Mouse (Mus musculus): ENCODE results near the gene Gpatch2. TPM values are rescaled to one million over a fixed set of nuclear protein-coding genes. Genes with fewer than 3 reads are reported as not detected.

The Gpatch2 gene
- polyA plus RNA-seq, 1 experiment from 2014 or later = 23.2 TPM

DNA sequence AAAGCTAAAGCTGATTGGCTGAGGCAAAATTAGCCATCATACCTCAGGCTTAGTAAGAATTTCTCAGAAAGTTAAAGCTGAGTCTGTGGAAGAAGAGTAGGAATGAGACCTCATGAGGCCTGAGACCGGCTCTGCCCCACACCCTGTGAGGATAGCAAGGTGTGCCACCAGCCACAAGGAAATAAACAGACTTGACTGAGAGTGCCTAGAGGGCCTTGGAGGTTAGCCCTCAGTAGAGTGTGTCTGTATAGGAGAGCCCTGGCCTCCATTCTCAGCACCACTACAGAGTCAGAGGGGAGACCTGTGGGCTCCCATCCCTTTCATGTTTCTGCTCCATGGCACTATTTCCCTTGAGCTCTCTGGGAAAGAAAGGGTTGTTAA lies 107.9 kb downstream of the Gpatch2 start:
- H3K9me3 ChIP-seq (ENCODE audit: control insufficient read depth, low read length) = no peaks in the 10 kb centered on the region
- no peak overlapping the region for H3K27ac ChIP-seq (ENCODE audit: low read depth, low read length)
- no peak overlapping the region for H3K4me3 ChIP-seq (ENCODE audit: low read length)
- no peaks in the 10 kb centered on the region for H3K4me1 ChIP-seq (ENCODE audit: control insufficient read depth, insufficient read depth, low read length)
- H3K27me3 ChIP-seq (ENCODE audit: control insufficient read depth, insufficient read depth, low read length) = no peaks in the 10 kb centered on the region
- no peak for ATAC-seq (ENCODE audit: low FRiP score, low TSS enrichment)
- no peaks in the 10 kb centered on the region; the same call in 1 of the 2 replicates for H3K36me3 ChIP-seq (ENCODE audit: control insufficient read depth, insufficient read depth, low read length)
- 100% methylated on average over 1 of the region's 1 CpGs for WGBS
- H3K9ac ChIP-seq (ENCODE audit: low read depth, low read length) = no peak overlapping the region
- H3K4me2 ChIP-seq (replicated peaks; ENCODE audit: low read depth, low read length) = no peak overlapping the region

DNA sequence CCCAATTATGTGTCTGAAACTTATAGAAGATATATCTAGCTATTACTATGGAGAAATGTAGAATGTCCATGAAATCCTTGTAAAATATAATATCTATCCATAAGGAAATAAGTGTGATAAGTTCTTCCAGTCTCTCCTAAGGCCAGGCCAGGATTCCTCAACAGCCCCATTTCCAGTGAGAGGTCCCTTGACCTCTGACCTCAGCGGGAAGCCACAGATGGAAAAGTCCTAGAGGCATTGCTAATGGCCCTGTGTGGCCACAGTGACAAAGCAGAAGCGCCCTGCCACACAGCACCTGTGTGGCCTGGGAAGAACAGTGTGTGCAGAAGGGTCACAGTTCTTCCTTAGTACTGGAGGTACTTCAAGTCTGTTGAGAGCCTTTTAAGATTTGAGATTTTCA lies 127.2 kb downstream of the Gpatch2 start:
- no peak overlapping the region for H3K27ac ChIP-seq (ENCODE audit: low read depth, low read length)
- H3K27me3 ChIP-seq (ENCODE audit: control insufficient read depth, insufficient read depth, low read length) = no peaks in the 10 kb centered on the region
- H3K4me3 ChIP-seq (ENCODE audit: low read length) = no peak overlapping the region
- WGBS = 45% methylated on average over 2 of the region's 2 CpGs
- H3K9me3 ChIP-seq (ENCODE audit: control insufficient read depth, low read length) = no peaks in the 10 kb centered on the region
- H3K9ac ChIP-seq (ENCODE audit: low read depth, low read length) = no peak overlapping the region
- no peaks in the 10 kb centered on the region for H3K4me1 ChIP-seq (ENCODE audit: control insufficient read depth, insufficient read depth, low read length)
- no peak for ATAC-seq (ENCODE audit: low FRiP score, low TSS enrichment)
- no peak overlapping the region for H3K4me2 ChIP-seq (replicated peaks; ENCODE audit: low read depth, low read length)
- peaks cover 2% of the 10 kb centered on the region; the same call in 1 of the 2 replicates for H3K36me3 ChIP-seq (ENCODE audit: control insufficient read depth, insufficient read depth, low read length)

DNA sequence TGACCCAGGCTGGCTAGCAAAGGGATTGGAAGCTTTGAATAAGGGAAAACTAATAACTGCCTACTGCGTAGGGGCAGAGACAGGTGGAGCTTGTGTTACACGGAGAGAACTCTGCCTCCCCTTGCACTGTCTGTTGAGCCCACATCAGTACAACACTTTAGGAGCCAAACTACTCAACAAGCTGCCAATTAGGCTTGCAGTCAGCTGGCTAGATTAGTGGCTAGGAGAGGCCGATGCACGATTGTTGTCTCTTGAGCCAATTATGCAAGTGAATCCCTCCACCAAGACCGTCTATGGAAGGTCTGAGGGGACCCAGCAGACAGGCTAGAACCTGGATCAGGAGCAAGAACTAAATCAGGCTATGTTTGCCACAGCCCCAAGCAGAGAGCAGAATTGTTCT lies 129.8 kb downstream of the Gpatch2 start:
- Histone ChIP-seq H3K4me1 (ENCODE audit: control insufficient read depth, insufficient read depth, low read length) (no peaks in the 10 kb centered on the region), H3K27ac (ENCODE audit: low read depth, low read length) (no peak overlapping the region), H3K9ac (ENCODE audit: low read depth, low read length) (no peak overlapping the region), H3K4me3 (ENCODE audit: low read length) (no peak overlapping the region), H3K36me3 (ENCODE audit: control insufficient read depth, insufficient read depth, low read length) (peaks cover 16% of the 10 kb centered on the region; the same call in 1 of the 2 replicates), H3K4me2 (replicated peaks; ENCODE audit: low read depth, low read length) (no peak overlapping the region), H3K9me3 (ENCODE audit: control insufficient read depth, low read length) (no peaks in the 10 kb centered on the region), H3K27me3 (ENCODE audit: control insufficient read depth, insufficient read depth, low read length) (no peaks in the 10 kb centered on the region)
- 86% methylated on average over 5 of the region's 5 CpGs for WGBS
- ATAC-seq (ENCODE audit: low FRiP score, low TSS enrichment) = no peak

DNA sequence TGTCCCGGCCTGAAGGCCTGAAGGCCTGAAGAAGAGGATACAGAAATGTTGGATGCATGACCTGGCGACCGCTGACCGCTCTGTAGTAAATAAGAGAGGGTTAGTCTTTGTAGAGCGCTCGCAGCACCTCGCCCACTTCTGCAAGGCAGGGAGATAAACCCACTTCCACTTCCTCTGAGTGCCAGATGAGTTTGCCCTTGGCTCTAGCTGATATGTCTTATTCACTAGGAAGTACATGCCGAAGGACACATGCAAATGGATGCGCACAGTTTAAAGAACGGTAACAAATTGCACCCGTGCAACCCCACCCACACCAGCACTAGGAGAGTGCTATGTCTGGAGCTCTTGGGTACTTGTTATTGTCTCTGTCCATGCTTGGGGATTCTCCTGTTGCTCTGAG lies 131.6 kb downstream of the Gpatch2 start:
- ATAC-seq (ENCODE audit: low FRiP score, low TSS enrichment) = no peak
- no peaks in the 10 kb centered on the region for H3K27me3 ChIP-seq (ENCODE audit: control insufficient read depth, insufficient read depth, low read length)
- no peaks in the 10 kb centered on the region for H3K9me3 ChIP-seq (ENCODE audit: control insufficient read depth, low read length)
- H3K4me1 ChIP-seq (ENCODE audit: control insufficient read depth, insufficient read depth, low read length) = no peaks in the 10 kb centered on the region
- peaks cover 16% of the 10 kb centered on the region; the same call in 1 of the 2 replicates for H3K36me3 ChIP-seq (ENCODE audit: control insufficient read depth, insufficient read depth, low read length)
- 91% methylated on average over 11 of the region's 11 CpGs for WGBS
- no peak overlapping the region for H3K4me3 ChIP-seq (ENCODE audit: low read length)
- no peak overlapping the region for H3K4me2 ChIP-seq (replicated peaks; ENCODE audit: low read depth, low read length)
- H3K9ac ChIP-seq (ENCODE audit: low read depth, low read length) = no peak overlapping the region
- no peak overlapping the region for H3K27ac ChIP-seq (ENCODE audit: low read depth, low read length)

DNA sequence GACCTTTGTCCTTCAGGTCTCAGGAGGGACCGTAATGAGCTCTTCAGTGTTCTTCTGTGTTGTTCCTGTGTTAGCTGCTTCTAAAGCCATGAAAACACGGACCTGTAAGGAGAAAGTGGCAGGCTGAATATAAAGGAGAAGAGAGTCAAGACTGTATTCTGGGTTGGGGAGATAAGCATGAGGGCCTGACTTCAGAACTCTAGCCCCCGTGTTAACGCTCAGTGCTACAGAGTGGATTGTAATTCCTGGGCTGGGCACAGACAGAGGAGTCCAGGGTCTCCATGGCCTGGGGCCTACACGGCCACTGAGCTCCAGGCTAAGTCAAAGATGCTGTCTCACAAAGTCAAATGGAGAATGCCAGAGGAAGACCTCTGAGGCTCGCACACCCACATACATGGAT lies 132.3 kb downstream of the Gpatch2 start:
- H3K27ac ChIP-seq (ENCODE audit: low read depth, low read length) = no peak overlapping the region
- no peak overlapping the region for H3K4me2 ChIP-seq (replicated peaks; ENCODE audit: low read depth, low read length)
- H3K36me3 ChIP-seq (ENCODE audit: control insufficient read depth, insufficient read depth, low read length) = peaks cover 16% of the 10 kb centered on the region; the same call in 1 of the 2 replicates
- no peaks in the 10 kb centered on the region for H3K9me3 ChIP-seq (ENCODE audit: control insufficient read depth, low read length)
- H3K9ac ChIP-seq (ENCODE audit: low read depth, low read length) = no peak overlapping the region
- ATAC-seq (ENCODE audit: low FRiP score, low TSS enrichment) = no peak
- H3K27me3 ChIP-seq (ENCODE audit: control insufficient read depth, insufficient read depth, low read length) = no peaks in the 10 kb centered on the region
- WGBS = 92% methylated on average over 6 of the region's 6 CpGs
- no peaks in the 10 kb centered on the region for H3K4me1 ChIP-seq (ENCODE audit: control insufficient read depth, insufficient read depth, low read length)
- no peak overlapping the region for H3K4me3 ChIP-seq (ENCODE audit: low read length)

DNA sequence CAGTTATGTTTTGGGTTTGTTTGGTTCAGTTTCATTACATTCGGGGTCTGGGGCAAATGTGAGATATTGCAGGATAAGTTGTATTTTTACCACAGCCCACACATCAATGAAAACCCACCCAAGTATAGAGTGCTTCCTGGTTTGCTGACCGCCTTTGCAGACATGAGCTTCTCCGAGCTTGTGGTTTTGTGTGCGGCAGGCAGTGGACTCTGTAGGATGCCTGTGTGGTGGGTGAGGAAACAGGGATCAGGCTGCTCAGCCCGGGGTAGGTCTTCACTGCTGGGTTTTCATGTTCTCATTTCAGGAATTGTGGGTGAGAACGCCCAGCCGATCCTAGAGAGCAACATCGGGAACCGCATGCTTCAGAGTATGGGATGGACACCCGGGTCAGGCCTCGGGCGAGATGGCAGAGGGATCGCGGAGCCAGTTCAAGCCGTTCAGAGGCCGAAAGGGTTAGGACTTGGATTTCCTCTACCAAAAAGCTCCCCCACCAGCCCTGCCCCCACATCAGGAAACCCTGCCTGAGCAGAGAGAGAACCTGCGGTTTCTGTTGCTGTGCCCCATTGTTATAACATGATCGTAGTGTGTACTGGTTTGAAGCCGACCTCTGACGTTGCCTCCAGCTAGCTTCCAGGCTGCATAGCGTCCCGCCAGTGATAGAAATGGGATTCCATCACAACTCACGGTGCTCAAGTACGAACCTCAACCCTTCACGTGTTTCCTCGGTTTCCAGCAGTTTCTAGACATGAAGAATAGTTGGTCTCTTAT lies 132.9 kb downstream of the Gpatch2 start:
- 94% methylated on average over 26 of the region's 26 CpGs for WGBS
- H3K9ac ChIP-seq (ENCODE audit: low read depth, low read length) = no peak overlapping the region
- H3K27me3 ChIP-seq (ENCODE audit: control insufficient read depth, insufficient read depth, low read length) = no peaks in the 10 kb centered on the region
- H3K4me1 ChIP-seq (ENCODE audit: control insufficient read depth, insufficient read depth, low read length) = no peaks in the 10 kb centered on the region
- H3K27ac ChIP-seq (ENCODE audit: low read depth, low read length) = no peak overlapping the region
- H3K9me3 ChIP-seq (ENCODE audit: control insufficient read depth, low read length) = no peaks in the 10 kb centered on the region
- no peak overlapping the region for H3K4me3 ChIP-seq (ENCODE audit: low read length)
- ATAC-seq (ENCODE audit: low FRiP score, low TSS enrichment) = no peak
- no peak overlapping the region for H3K4me2 ChIP-seq (replicated peaks; ENCODE audit: low read depth, low read length)
- H3K36me3 ChIP-seq (ENCODE audit: control insufficient read depth, insufficient read depth, low read length) = peaks cover 14% of the 10 kb centered on the region; the same call in 1 of the 2 replicates

DNA sequence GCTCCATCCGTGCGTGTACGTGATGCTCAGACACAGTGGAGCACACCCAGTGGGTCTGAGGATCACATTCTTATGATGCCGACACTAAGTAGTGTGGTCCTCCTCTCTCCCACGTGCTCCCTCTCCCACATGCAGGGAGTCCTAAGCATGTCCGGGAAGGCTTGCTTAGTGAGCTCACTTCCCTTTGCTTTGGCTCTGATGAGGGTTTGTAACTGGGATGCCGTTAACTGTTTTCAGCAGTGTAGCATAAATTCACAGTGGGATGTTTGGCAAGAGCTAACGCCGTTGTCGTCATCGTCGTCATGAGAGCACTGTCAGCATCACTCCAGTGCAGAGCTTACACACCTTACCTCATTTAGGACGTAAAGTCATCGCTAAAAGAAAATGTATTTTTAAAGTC lies 133.6 kb downstream of the Gpatch2 start:
- 85% methylated on average over 14 of the region's 14 CpGs for WGBS
- no peak overlapping the region for H3K4me2 ChIP-seq (replicated peaks; ENCODE audit: low read depth, low read length)
- H3K4me1 ChIP-seq (ENCODE audit: control insufficient read depth, insufficient read depth, low read length) = no peaks in the 10 kb centered on the region
- H3K27ac ChIP-seq (ENCODE audit: low read depth, low read length) = no peak overlapping the region
- H3K36me3 ChIP-seq (ENCODE audit: control insufficient read depth, insufficient read depth, low read length) = peaks cover 13% of the 10 kb centered on the region; the same call in 1 of the 2 replicates
- no peak for ATAC-seq (ENCODE audit: low FRiP score, low TSS enrichment)
- H3K9me3 ChIP-seq (ENCODE audit: control insufficient read depth, low read length) = no peaks in the 10 kb centered on the region
- H3K9ac ChIP-seq (ENCODE audit: low read depth, low read length) = no peak overlapping the region
- H3K27me3 ChIP-seq (ENCODE audit: control insufficient read depth, insufficient read depth, low read length) = no peaks in the 10 kb centered on the region
- H3K4me3 ChIP-seq (ENCODE audit: low read length) = no peak overlapping the region

DNA sequence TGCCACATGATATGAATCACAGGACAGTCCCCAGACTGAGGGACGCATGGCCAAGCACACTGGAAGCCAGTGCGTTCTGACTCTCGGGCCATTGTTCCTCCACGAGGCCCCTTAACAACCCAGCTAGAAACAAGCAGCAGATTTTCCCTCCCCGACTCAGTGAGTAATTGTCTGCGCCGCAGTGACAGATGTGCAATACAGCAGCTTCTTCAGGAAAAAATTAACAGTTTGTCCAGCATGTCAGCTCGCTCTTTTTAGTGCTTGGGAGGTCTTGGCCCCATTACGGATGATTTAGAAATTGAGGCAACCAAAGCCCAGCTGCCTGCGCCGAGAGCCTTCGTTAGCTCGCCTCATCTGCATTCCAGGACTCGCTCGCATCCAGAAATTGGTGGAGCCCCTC lies 140.9 kb downstream of the Gpatch2 start:
- Histone ChIP-seq H3K9me3 (ENCODE audit: control insufficient read depth, low read length) (no peaks in the 10 kb centered on the region), H3K4me2 (replicated peaks; ENCODE audit: low read depth, low read length) (no peak overlapping the region), H3K4me3 (ENCODE audit: low read length) (no peak overlapping the region), H3K9ac (ENCODE audit: low read depth, low read length) (no peak overlapping the region), H3K36me3 (ENCODE audit: control insufficient read depth, insufficient read depth, low read length) (no peaks in the 10 kb centered on the region), H3K27ac (ENCODE audit: low read depth, low read length) (no peak overlapping the region), H3K4me1 (ENCODE audit: control insufficient read depth, insufficient read depth, low read length) (no peaks in the 10 kb centered on the region), H3K27me3 (ENCODE audit: control insufficient read depth, insufficient read depth, low read length) (no peaks in the 10 kb centered on the region)
- 64% methylated on average over 15 of the region's 15 CpGs for WGBS
- ATAC-seq (ENCODE audit: low FRiP score, low TSS enrichment) = no peak

DNA sequence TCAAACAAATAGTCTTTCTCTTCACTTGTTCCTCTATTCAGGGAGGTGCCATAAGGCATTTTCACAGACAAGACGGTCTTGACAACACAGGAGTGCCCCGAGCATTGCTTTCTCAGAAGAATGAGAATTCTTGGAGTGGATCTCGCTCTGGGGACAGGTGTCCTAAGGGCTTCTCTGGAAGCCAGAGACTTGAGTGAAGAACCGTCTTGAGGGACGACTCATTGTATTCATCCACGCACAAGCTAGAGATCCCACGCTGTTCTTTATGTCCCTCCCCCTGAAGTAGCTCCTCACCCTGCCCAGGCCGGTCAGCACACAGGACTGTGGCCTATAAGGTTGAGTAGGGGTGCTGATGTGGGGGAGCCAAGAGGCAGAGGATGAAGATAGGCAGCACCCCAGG lies 141.6 kb downstream of the Gpatch2 start:
- no peaks in the 10 kb centered on the region for H3K36me3 ChIP-seq (ENCODE audit: control insufficient read depth, insufficient read depth, low read length)
- H3K4me1 ChIP-seq (ENCODE audit: control insufficient read depth, insufficient read depth, low read length) = no peaks in the 10 kb centered on the region
- WGBS = 89% methylated on average over 8 of the region's 8 CpGs
- no peaks in the 10 kb centered on the region for H3K27me3 ChIP-seq (ENCODE audit: control insufficient read depth, insufficient read depth, low read length)
- ATAC-seq (ENCODE audit: low FRiP score, low TSS enrichment) = no peak
- H3K9ac ChIP-seq (ENCODE audit: low read depth, low read length) = no peak overlapping the region
- no peak overlapping the region for H3K27ac ChIP-seq (ENCODE audit: low read depth, low read length)
- no peak overlapping the region for H3K4me2 ChIP-seq (replicated peaks; ENCODE audit: low read depth, low read length)
- H3K4me3 ChIP-seq (ENCODE audit: low read length) = no peak overlapping the region
- H3K9me3 ChIP-seq (ENCODE audit: control insufficient read depth, low read length) = no peaks in the 10 kb centered on the region

All from kidney, embryonic 14.5 days (tissue).